Comparison of ENCODE assay signal across 8 mouse cellular contexts in the genomic region with DNA sequence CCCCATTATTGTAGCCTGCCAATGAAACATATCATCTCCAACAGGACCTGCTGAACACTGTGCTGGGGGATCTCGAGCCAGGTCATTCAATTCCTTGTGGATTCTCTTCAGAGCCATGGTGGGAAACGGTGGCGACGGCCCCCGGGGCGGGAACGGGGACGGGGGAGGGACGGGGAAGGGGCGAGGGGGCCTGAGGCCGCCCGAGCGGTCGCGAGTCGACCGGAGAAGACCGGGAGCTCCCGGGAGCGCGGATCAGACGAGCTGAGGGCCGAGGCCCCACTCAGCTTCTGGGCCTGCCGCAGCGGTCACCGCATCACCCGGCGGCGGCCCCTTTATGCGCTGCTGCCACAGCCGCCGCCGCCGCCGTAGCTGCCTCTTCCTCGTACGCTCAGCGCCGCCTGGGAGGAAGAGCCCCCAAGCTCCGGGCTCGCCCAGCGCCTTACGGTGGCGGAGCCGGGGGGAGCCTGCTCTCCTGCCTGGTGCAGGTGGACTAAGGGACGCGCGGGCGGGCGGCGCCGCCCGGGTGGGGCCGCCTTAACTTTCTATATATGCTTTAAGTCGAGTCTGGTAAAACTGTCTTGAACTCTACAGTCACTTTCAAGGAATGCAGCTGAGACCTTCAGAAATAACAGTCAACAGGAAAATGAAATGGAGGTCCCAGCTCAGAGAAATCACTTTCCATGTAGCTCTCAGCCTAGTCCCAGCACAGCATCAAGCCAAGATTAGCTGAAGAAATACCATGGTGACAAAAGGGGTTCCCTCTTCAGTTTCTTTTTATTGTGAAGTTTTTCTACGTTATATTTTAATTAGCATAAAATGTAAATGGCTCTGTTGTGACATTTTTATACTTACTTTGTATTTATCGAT.
DNase-seq lines count a peak whose midpoint lies in the region; ATAC-seq and TF ChIP-seq lines count a peak whose summit lies in the region.
"Not testable (repeated sequence)": the region's sequence is repeated elsewhere in the genome, so short reads cannot be mapped to it uniquely, and the experiment has no call there.

No protein-coding gene starts in this region.

- not testable (repeated sequence) for H3K9me3 ChIP-seq in MEL (replicated peaks; ENCODE audit: insufficient read depth, low read length); forebrain, embryonic 15.5 days; kidney, postnatal 0 days (replicated peaks; ENCODE audit: low read length); liver, embryonic 15.5 days (replicated peaks); midbrain, postnatal 0 days (ENCODE audit: low read length); stomach, embryonic 16.5 days (replicated peaks; ENCODE audit: control insufficient read depth, low read length)

- not testable (repeated sequence) for TF ChIP-seq EP300 in MEL (IDR thresholded peaks at IDR 0.05; ENCODE audit: low read depth in 1 of 2, low read length in 2 of 2)

- not testable (repeated sequence) for H3K36me3 ChIP-seq in MEL (ENCODE audit: control insufficient read depth in 1 of 2, insufficient read depth in 2 of 2, low read length in 2 of 2); forebrain, embryonic 15.5 days; kidney, postnatal 0 days (ENCODE audit: insufficient read depth, low read length); liver, embryonic 15.5 days (replicated peaks); midbrain, postnatal 0 days (ENCODE audit: insufficient read depth, low read length); stomach, embryonic 16.5 days (ENCODE audit: control insufficient read depth, insufficient read depth, low read length)

- TF ChIP-seq CTCF in MEL (IDR thresholded peaks at IDR 0.05 in 2 of 3, conservative IDR thresholded peaks at IDR 0.05 in 1 of 3; ENCODE audit: control insufficient read depth in 1 of 3, insufficient read depth in 1 of 3, low read depth in 2 of 3, low read length in 3 of 3, poor library complexity in 1 of 3, severe bottlenecking in 1 of 3); kidney, postnatal 0 days (IDR thresholded peaks at IDR 0.05; ENCODE audit: low read depth); midbrain, postnatal 0 days (IDR thresholded peaks at IDR 0.05): not testable (repeated sequence)

- H3K4me1 ChIP-seq in MEL (ENCODE audit: control insufficient read depth in 1 of 2, insufficient read depth in 2 of 2, low read length in 2 of 2); forebrain, embryonic 15.5 days; kidney, postnatal 0 days (replicated peaks; ENCODE audit: insufficient read depth, low read length); liver, embryonic 15.5 days (replicated peaks); midbrain, postnatal 0 days (ENCODE audit: insufficient read depth, low read length); stomach, embryonic 16.5 days (ENCODE audit: control insufficient read depth, insufficient read depth, low read length): not testable (repeated sequence)

- H3K27me3 ChIP-seq in MEL (ENCODE audit: control insufficient read depth in 1 of 2, insufficient read depth in 2 of 2, low read length in 2 of 2); forebrain, embryonic 15.5 days; kidney, postnatal 0 days (ENCODE audit: insufficient read depth, low read length); midbrain, postnatal 0 days (ENCODE audit: insufficient read depth, low read length); stomach, embryonic 16.5 days (ENCODE audit: control insufficient read depth, insufficient read depth, low read length): not testable (repeated sequence)
- H3K27me3 ChIP-seq in liver, embryonic 15.5 days = peaks cover 14% of the 10 kb centered on the region

- DNase-seq in MEL (ENCODE audit: low read depth, low spot score) = not testable (repeated sequence)
- peak; percentile 25 for DNase-seq in cerebellum, postnatal 36 days
- DNase-seq in heart, postnatal 36 days = peak; percentile 20 to 48
- DNase-seq in kidney, postnatal 0 days (ENCODE audit: low spot score) = peak; percentile 47
- DNase-seq in midbrain, postnatal 0 days (ENCODE audit: low spot score) = peak; percentile 15

- TF ChIP-seq RAD21 in MEL (IDR thresholded peaks at IDR 0.05; ENCODE audit: low read depth, low read length) = not testable (repeated sequence)

- not testable (repeated sequence) for H3K79me2 ChIP-seq in MEL (ENCODE audit: control insufficient read depth, insufficient read depth, low read length, poor library complexity)

- peak overlapping the region; percentile 40 to 54; a peak in 2 of 4 replicates for H3K4me3 ChIP-seq in MEL (ENCODE audit: control insufficient read depth in 1 of 2, insufficient read depth in 1 of 2, low read depth in 2 of 2, low read length in 2 of 2)
- H3K4me3 ChIP-seq in forebrain, embryonic 15.5 days = peak overlapping the region; percentile 50
- H3K4me3 ChIP-seq in kidney, postnatal 0 days (replicated peaks; ENCODE audit: low read depth, low read length) = peak overlapping the region; percentile 47
- peak overlapping the region; percentile 38 for H3K4me3 ChIP-seq in liver, embryonic 15.5 days (replicated peaks)
- H3K4me3 ChIP-seq in midbrain, postnatal 0 days (ENCODE audit: low read depth, low read length) = peak overlapping the region; percentile 45
- H3K4me3 ChIP-seq in stomach, embryonic 16.5 days (replicated peaks; ENCODE audit: low read length) = peak overlapping the region; percentile 50

- H3K9ac ChIP-seq in MEL (ENCODE audit: control insufficient read depth, low read depth, low read length, poor library complexity, severe bottlenecking) = peak overlapping the region; percentile 58
- peak overlapping the region; percentile 51 for H3K9ac ChIP-seq in forebrain, embryonic 15.5 days (replicated peaks)
- H3K9ac ChIP-seq in kidney, postnatal 0 days (ENCODE audit: low read depth, low read length) = peak overlapping the region; percentile 58
- H3K9ac ChIP-seq in liver, embryonic 15.5 days = not testable (repeated sequence)
- H3K9ac ChIP-seq in midbrain, postnatal 0 days (replicated peaks; ENCODE audit: low read length, poor library complexity, severe bottlenecking) = peak overlapping the region; percentile 54; the same call in 1 of the 2 replicates
- H3K9ac ChIP-seq in stomach, embryonic 16.5 days (ENCODE audit: low read length) = peak overlapping the region; percentile 72

- 3% methylated on average over 37 of the region's 57 CpGs for WGBS in forebrain, embryonic 15.5 days
- WGBS in kidney, postnatal 0 days = 4% methylated on average over 39 of the region's 57 CpGs
- 3% methylated on average over 49 of the region's 57 CpGs for WGBS in liver, embryonic 15.5 days (ENCODE audit: insufficient replicate concordance)
- WGBS in midbrain, postnatal 0 days = 4% methylated on average over 20 of the region's 57 CpGs
- 3% methylated on average over 45 of the region's 57 CpGs for WGBS in stomach, embryonic 16.5 days

- intact Hi-C loops in heart, postnatal 36 days (cut with DNase I) = not testable (repeated sequence)

- ATAC-seq in forebrain, embryonic 15.5 days (replicated peaks) = peak; percentile 94
- ATAC-seq in kidney, postnatal 0 days (replicated peaks; ENCODE audit: low FRiP score, low read depth) = peak; percentile 76
- ATAC-seq in liver, embryonic 15.5 days (ENCODE audit: insufficient read depth) = peak; percentile 72
- peak; percentile 81 for ATAC-seq in midbrain, postnatal 0 days (ENCODE audit: low FRiP score)
- ATAC-seq in stomach, embryonic 16.5 days (ENCODE audit: insufficient read depth, low FRiP score) = peak; percentile 82; the same call in 1 of the 2 replicates

- not testable (repeated sequence) for H3K27ac ChIP-seq in MEL (ENCODE audit: control insufficient read depth, low read depth, low read length); forebrain, embryonic 15.5 days (replicated peaks); kidney, postnatal 0 days; liver, embryonic 15.5 days (replicated peaks); midbrain, postnatal 0 days (ENCODE audit: low read depth, low read length); stomach, embryonic 16.5 days (ENCODE audit: low read length)

- TF ChIP-seq POLR2A in MEL (IDR thresholded peaks at IDR 0.05; ENCODE audit: control insufficient read depth in 1 of 2, insufficient read depth in 1 of 2, low read depth in 1 of 2, low read length in 2 of 2, poor library complexity in 1 of 2) = not testable (repeated sequence)

- peak overlapping the region; percentile 79 for H3K4me2 ChIP-seq in forebrain, embryonic 15.5 days (replicated peaks)
- H3K4me2 ChIP-seq in kidney, postnatal 0 days (ENCODE audit: low read length) = peak overlapping the region; percentile 81
- H3K4me2 ChIP-seq in liver, embryonic 15.5 days = peak overlapping the region; percentile 58
- peak overlapping the region; percentile 59 for H3K4me2 ChIP-seq in midbrain, postnatal 0 days (ENCODE audit: low read depth, low read length, poor library complexity, severe bottlenecking)
- peak overlapping the region; percentile 75 for H3K4me2 ChIP-seq in stomach, embryonic 16.5 days (ENCODE audit: low read depth, low read length)
